ENCODE assay signal across 8 mouse cellular contexts in genomic region chr2:155385731-155386533, GRCm38 (mm10). TPM values are rescaled to one million over a fixed set of nuclear protein-coding genes. Genes with fewer than 3 reads are reported as not detected.
DNase-seq lines count a peak whose midpoint lies in the region; ATAC-seq and TF ChIP-seq lines count a peak whose summit lies in the region.
"Had no signal": no experiment of that assay in that cellular context is flagged by ENCODE, and none has a peak within 500 bp of the region (broad histone marks: within the 10 kb centered on the region; RNA-seq: fewer than 3 reads in every experiment).

No protein-coding gene starts in this region.

- no peak overlapping the region for H3K4me2 ChIP-seq in lung, postnatal 0 days (replicated peaks; ENCODE audit: low read depth, low read length)
- H3K4me2 ChIP-seq in neural tube, embryonic 12.5 days (replicated peaks) = peak overlapping the region; percentile 46
- H3K4me2 ChIP-seq: lung, embryonic 14.5 days had no signal

- peaks cover 31% of the 10 kb centered on the region; the same call in 1 of the 2 replicates for H3K36me3 ChIP-seq in lung, postnatal 0 days (ENCODE audit: insufficient read depth, low read length)
- peaks cover 60% of the 10 kb centered on the region for H3K36me3 ChIP-seq in hindbrain, embryonic 10.5 days
- H3K36me3 ChIP-seq in neural tube, embryonic 12.5 days = peaks cover 50% of the 10 kb centered on the region

- no peak for ATAC-seq in lung, postnatal 0 days
- ATAC-seq in neural tube, embryonic 12.5 days (ENCODE audit: low FRiP score, low read depth) = no peak
- ATAC-seq in frontal cortex, adult (ENCODE audit: low TSS enrichment) = no peak

- DNase-seq in lung, postnatal 0 days (ENCODE audit: low spot score) = peak; percentile 46
- no peak for DNase-seq in lung, postnatal 25 days (ENCODE audit: low spot score)
- DNase-seq in embryo, embryonic 10.5 days (ENCODE audit: low spot score) = peak; percentile 48
- DNase-seq in hindbrain, embryonic 10.5 days (ENCODE audit: low spot score) = peak; percentile 5
- no peak for DNase-seq in lung, adult 18-20 months

- no peaks in the 10 kb centered on the region for H3K9me3 ChIP-seq in lung, postnatal 0 days (ENCODE audit: low read length)
- no peaks in the 10 kb centered on the region for H3K9me3 ChIP-seq in hindbrain, embryonic 10.5 days
- H3K9me3 ChIP-seq in neural tube, embryonic 12.5 days = no peaks in the 10 kb centered on the region

- no peak overlapping the region for H3K27ac ChIP-seq in lung, postnatal 0 days (ENCODE audit: low read length)
- H3K27ac ChIP-seq in hindbrain, embryonic 10.5 days = peak overlapping the region; percentile 24; the same call in 1 of the 2 replicates
- no peak overlapping the region for H3K27ac ChIP-seq in neural tube, embryonic 12.5 days

- H3K4me3 ChIP-seq in lung, postnatal 0 days (ENCODE audit: low read depth, low read length) = no peak overlapping the region
- peak overlapping the region; percentile 18; the same call in 1 of the 2 replicates for H3K4me3 ChIP-seq in hindbrain, embryonic 10.5 days
- no peak overlapping the region; the same call in 1 of the 2 replicates for H3K4me3 ChIP-seq in neural tube, embryonic 12.5 days

- H3K9ac ChIP-seq in lung, postnatal 0 days (replicated peaks; ENCODE audit: low read depth) = no peak overlapping the region
- H3K9ac ChIP-seq in neural tube, embryonic 12.5 days = peak overlapping the region; percentile 53
- H3K9ac ChIP-seq: lung, embryonic 14.5 days had no signal

- no peak for TF ChIP-seq CTCF in lung, postnatal 0 days (IDR thresholded peaks at IDR 0.05)

- 66% methylated on average over 17 of the region's 18 CpGs for WGBS in lung, postnatal 0 days
- 51% methylated on average over 18 of the region's 18 CpGs for WGBS in hindbrain, embryonic 10.5 days
- WGBS in neural tube, embryonic 12.5 days = 29% methylated on average over 18 of the region's 18 CpGs

- H3K27me3 ChIP-seq in lung, postnatal 0 days (replicated peaks; ENCODE audit: insufficient read depth, low read length) = no peaks in the 10 kb centered on the region
- peaks cover 21% of the 10 kb centered on the region; the same call in 1 of the 2 replicates for H3K27me3 ChIP-seq in hindbrain, embryonic 10.5 days (ENCODE audit: insufficient read depth, poor library complexity, severe bottlenecking)
- H3K27me3 ChIP-seq in neural tube, embryonic 12.5 days (replicated peaks) = 0 out of 2 replicates have a peak, but pooled peaks cover 4% of the 10 kb centered on the region

- TF ChIP-seq EP300 in lung, postnatal 0 days (IDR thresholded peaks at IDR 0.05) = no peak

- peaks cover 9% of the 10 kb centered on the region; the same call in 1 of the 2 replicates for H3K4me1 ChIP-seq in lung, postnatal 0 days (ENCODE audit: insufficient read depth, low read depth, low read length)
- H3K4me1 ChIP-seq in hindbrain, embryonic 10.5 days (replicated peaks) = peaks cover 41% of the 10 kb centered on the region
- H3K4me1 ChIP-seq in neural tube, embryonic 12.5 days = peaks cover 35% of the 10 kb centered on the region

RNA-seq across cellular contexts. Expression of gene Trp53inp2, which starts 5.1 kb away (rescaled TPM):
- 30.4 and 32.6 TPM in 2 replicates for polyA plus RNA-seq in lung, postnatal 0 days (2015; fragmentation: Nextera tagmentation; extraction: Ambion mirVana)
- 56.9 and 104 TPM in 2 replicates for polyA plus RNA-seq in hindbrain, embryonic 10.5 days (2016; fragmentation: Nextera tagmentation; extraction: Ambion mirVana)
- polyA plus RNA-seq in neural tube, embryonic 12.5 days (2016; fragmentation: Nextera tagmentation; extraction: Ambion mirVana) = 128 and 144 TPM in 2 replicates

RNA-seq across cellular contexts. Expression of gene Pigu, which starts 28.7 kb away (rescaled TPM):
- 41.1 and 41.4 TPM in 2 replicates for polyA plus RNA-seq in lung, postnatal 0 days (2015; fragmentation: Nextera tagmentation; extraction: Ambion mirVana)
- polyA plus RNA-seq in hindbrain, embryonic 10.5 days (2016; fragmentation: Nextera tagmentation; extraction: Ambion mirVana) = 52.4 and 57.1 TPM in 2 replicates
- 44.5 and 45.8 TPM in 2 replicates for polyA plus RNA-seq in neural tube, embryonic 12.5 days (2016; fragmentation: Nextera tagmentation; extraction: Ambion mirVana)

Comparison
In these comparisons a context has a peak if more than half of its experiments do, and no peak if none do; other contexts are left out.
1. DNase-seq: peak in lung, postnatal 0 days (single experiment), embryo, embryonic 10.5 days (single experiment) and hindbrain, embryonic 10.5 days (single experiment); none in lung, postnatal 25 days (single experiment) and lung, adult 18-20 months (0 of 2).